Mouse (Mus musculus): ENCODE measurements around the gene Gimap1. TPM values are rescaled to one million over a fixed set of nuclear protein-coding genes. Genes with fewer than 3 reads are reported as not detected.

Gene Gimap1
- polyA plus RNA-seq, 1 experiment, result 98.1 TPM

GRCm38 (mm10) chr6:48737053-48737452 lies 1.8 kb upstream of the Gimap1 start:
- H3K27me3 ChIP-seq (ENCODE audit: control insufficient read depth, insufficient read depth, low read length), result no peaks in the 10 kb centered on the region
- H3K4me3 ChIP-seq (ENCODE audit: control insufficient read depth, insufficient read depth, low read length), result no peak overlapping the region
- H3K27ac ChIP-seq (ENCODE audit: control insufficient read depth, insufficient read depth, low read length), result peak overlapping the region; percentile 93
- H3K36me3 ChIP-seq (ENCODE audit: control insufficient read depth, insufficient read depth, low read length), result peaks cover 2% of the 10 kb centered on the region
- 4% methylated on average over 2 of the region's 2 CpGs for WGBS
- H3K4me1 ChIP-seq (replicated peaks; ENCODE audit: control insufficient read depth, insufficient read depth, low read length), result peaks cover 28% of the 10 kb centered on the region
- no peak for TF ChIP-seq POLR2A (IDR thresholded peaks at IDR 0.05; ENCODE audit: control insufficient read depth, extremely low read depth, insufficient read depth, low read length, poor library complexity)
- no peak for TF ChIP-seq CTCF (IDR thresholded peaks at IDR 0.05; ENCODE audit: borderline replicate concordance, control insufficient read depth, extremely low read depth, insufficient read depth, low read length, poor library complexity)
- no peak for DNase-seq

DNA sequence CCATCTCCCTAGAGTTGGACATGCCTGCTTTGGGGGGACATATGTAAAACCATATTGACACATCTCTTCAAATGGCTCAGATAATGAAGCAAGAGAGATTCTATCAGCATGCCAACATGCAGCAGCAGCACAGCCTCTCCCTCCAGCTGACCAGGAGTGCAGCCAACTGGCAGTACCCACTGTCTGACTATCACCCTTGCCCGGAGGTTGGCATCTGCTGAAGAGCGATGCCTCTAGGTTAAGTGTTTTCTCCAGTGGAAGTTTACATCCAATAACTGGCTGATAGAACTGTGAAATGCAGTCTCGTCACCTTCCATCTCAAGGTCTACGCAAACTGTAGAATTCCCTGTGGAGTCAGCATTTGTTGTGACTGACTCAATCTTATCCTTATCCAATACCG lies 1.2 kb upstream of the Gimap1 start:
- TF ChIP-seq CTCF (IDR thresholded peaks at IDR 0.05; ENCODE audit: borderline replicate concordance, control insufficient read depth, extremely low read depth, insufficient read depth, low read length, poor library complexity) (no peak), POLR2A (IDR thresholded peaks at IDR 0.05; ENCODE audit: control insufficient read depth, extremely low read depth, insufficient read depth, low read length, poor library complexity) (no peak)
- peaks cover 34% of the 10 kb centered on the region for H3K4me1 ChIP-seq (replicated peaks; ENCODE audit: control insufficient read depth, insufficient read depth, low read length)
- peak overlapping the region; percentile 93 for H3K27ac ChIP-seq (ENCODE audit: control insufficient read depth, insufficient read depth, low read length)
- peak overlapping the region; percentile 45 for H3K4me3 ChIP-seq (ENCODE audit: control insufficient read depth, insufficient read depth, low read length)
- no peak for DNase-seq
- H3K27me3 ChIP-seq (ENCODE audit: control insufficient read depth, insufficient read depth, low read length), result no peaks in the 10 kb centered on the region
- H3K36me3 ChIP-seq (ENCODE audit: control insufficient read depth, insufficient read depth, low read length), result peaks cover 9% of the 10 kb centered on the region
- WGBS, result 80% methylated on average over 5 of the region's 5 CpGs

- no peaks in the 10 kb centered on the region for H3K27me3 ChIP-seq (ENCODE audit: control insufficient read depth, insufficient read depth, low read length)
- no peak for DNase-seq
- H3K4me3 ChIP-seq (ENCODE audit: control insufficient read depth, insufficient read depth, low read length), result peak overlapping the region; percentile 48
- peaks cover 14% of the 10 kb centered on the region for H3K36me3 ChIP-seq (ENCODE audit: control insufficient read depth, insufficient read depth, low read length)
- WGBS, result 9% methylated on average over 3 of the region's 3 CpGs
- peak overlapping the region; percentile 99 for H3K27ac ChIP-seq (ENCODE audit: control insufficient read depth, insufficient read depth, low read length)
- TF ChIP-seq CTCF (IDR thresholded peaks at IDR 0.05; ENCODE audit: borderline replicate concordance, control insufficient read depth, extremely low read depth, insufficient read depth, low read length, poor library complexity) (no peak), POLR2A (IDR thresholded peaks at IDR 0.05; ENCODE audit: control insufficient read depth, extremely low read depth, insufficient read depth, low read length, poor library complexity) (no peak)
- H3K4me1 ChIP-seq (replicated peaks; ENCODE audit: control insufficient read depth, insufficient read depth, low read length), result peaks cover 38% of the 10 kb centered on the region
These were observed 864 bp downstream of the Gimap1 start for GRCm38 (mm10) chr6:48739780-48740055.

DNA sequence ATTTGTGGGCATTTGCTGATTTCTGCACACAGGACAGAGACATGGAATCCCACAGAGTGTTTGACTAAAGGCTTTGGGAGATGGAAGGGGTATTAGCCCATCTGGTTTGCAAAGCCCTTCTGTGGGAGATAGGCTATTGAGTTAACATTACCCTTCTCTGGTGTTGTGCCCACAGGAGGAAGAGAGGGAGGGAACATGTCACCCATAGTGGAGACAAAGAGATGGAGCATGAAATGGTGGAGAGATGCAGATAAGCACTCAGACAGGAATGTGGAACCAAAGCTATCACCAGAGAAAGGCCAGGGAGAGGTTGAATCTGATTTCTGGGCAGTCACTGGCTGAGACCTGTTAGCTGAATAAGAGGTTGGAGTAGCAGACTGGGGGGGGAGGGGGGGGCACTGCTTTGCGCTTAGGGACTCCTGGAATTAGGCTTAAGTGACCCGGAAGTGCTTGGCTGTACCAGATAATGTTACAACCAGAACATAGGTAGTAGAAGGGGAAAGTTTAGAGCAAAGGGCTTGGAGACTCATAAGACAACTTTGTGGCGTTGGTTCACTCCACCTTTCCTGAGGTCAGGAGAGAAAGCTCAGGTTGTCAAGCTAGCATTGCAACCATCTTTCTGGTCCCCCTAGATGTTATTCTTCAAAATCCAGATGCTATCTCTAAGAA lies 1.8 kb downstream of the Gimap1 start:
- no peak for DNase-seq
- WGBS, result 4% methylated on average over 3 of the region's 3 CpGs

GRCm38 (mm10) chr6:48741273-48741672 lies 2.4 kb downstream of the Gimap1 start:
- Histone ChIP-seq H3K36me3 (ENCODE audit: control insufficient read depth, insufficient read depth, low read length) (peaks cover 14% of the 10 kb centered on the region), H3K4me3 (ENCODE audit: control insufficient read depth, insufficient read depth, low read length) (peak overlapping the region; percentile 98), H3K4me1 (replicated peaks; ENCODE audit: control insufficient read depth, insufficient read depth, low read length) (peaks cover 40% of the 10 kb centered on the region), H3K27ac (ENCODE audit: control insufficient read depth, insufficient read depth, low read length) (peak overlapping the region; percentile 99), H3K27me3 (ENCODE audit: control insufficient read depth, insufficient read depth, low read length) (no peaks in the 10 kb centered on the region)
- peak; percentile 62 for DNase-seq
- TF ChIP-seq POLR2A (IDR thresholded peaks at IDR 0.05; ENCODE audit: control insufficient read depth, extremely low read depth, insufficient read depth, low read length, poor library complexity) (no peak), CTCF (IDR thresholded peaks at IDR 0.05; ENCODE audit: borderline replicate concordance, control insufficient read depth, extremely low read depth, insufficient read depth, low read length, poor library complexity) (no peak)
- 4% methylated on average over 3 of the region's 3 CpGs for WGBS

More for the DNA sequence above, 1.8 kb downstream of the Gimap1 start:
- Histone ChIP-seq H3K27me3 (ENCODE audit: control insufficient read depth, insufficient read depth, low read length) (no peaks in the 10 kb centered on the region), H3K4me3 (ENCODE audit: control insufficient read depth, insufficient read depth, low read length) (peak overlapping the region; percentile 98), H3K36me3 (ENCODE audit: control insufficient read depth, insufficient read depth, low read length) (peaks cover 14% of the 10 kb centered on the region), H3K4me1 (replicated peaks; ENCODE audit: control insufficient read depth, insufficient read depth, low read length) (peaks cover 40% of the 10 kb centered on the region), H3K27ac (ENCODE audit: control insufficient read depth, insufficient read depth, low read length) (peak overlapping the region; percentile 99)
- TF ChIP-seq POLR2A (IDR thresholded peaks at IDR 0.05; ENCODE audit: control insufficient read depth, extremely low read depth, insufficient read depth, low read length, poor library complexity) (no peak), CTCF (IDR thresholded peaks at IDR 0.05; ENCODE audit: borderline replicate concordance, control insufficient read depth, extremely low read depth, insufficient read depth, low read length, poor library complexity) (no peak)

DNA sequence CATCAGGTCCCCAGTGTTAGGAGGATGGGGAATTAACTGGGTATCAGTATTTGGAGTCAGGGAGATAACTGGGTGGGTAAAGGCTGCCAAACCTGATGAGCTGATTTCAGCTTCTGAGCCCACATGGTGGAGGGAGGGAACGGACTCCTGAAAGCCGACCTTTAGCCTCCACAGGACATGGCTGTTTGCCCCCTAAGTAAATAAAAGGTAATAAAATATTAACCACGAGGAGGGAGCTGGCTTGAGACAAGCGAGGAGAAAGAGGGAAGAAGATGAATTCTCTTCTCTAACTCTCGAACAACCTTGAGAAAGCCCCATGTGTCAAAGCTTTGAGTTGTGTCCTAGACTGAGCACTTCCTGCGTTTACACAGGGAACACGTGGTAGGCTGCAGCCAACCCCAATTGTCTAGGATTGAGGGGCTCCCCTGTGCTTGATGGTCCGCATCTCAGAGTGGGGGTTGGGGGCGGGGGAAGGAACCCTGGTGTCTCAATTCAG lies 2.9 kb downstream of the Gimap1 start:
- Histone ChIP-seq H3K27ac (ENCODE audit: control insufficient read depth, insufficient read depth, low read length) (peak overlapping the region; percentile 99), H3K36me3 (ENCODE audit: control insufficient read depth, insufficient read depth, low read length) (peaks cover 14% of the 10 kb centered on the region), H3K27me3 (ENCODE audit: control insufficient read depth, insufficient read depth, low read length) (no peaks in the 10 kb centered on the region), H3K4me3 (ENCODE audit: control insufficient read depth, insufficient read depth, low read length) (peak overlapping the region; percentile 98), H3K4me1 (replicated peaks; ENCODE audit: control insufficient read depth, insufficient read depth, low read length) (peaks cover 40% of the 10 kb centered on the region)
- no peak for DNase-seq
- 47% methylated on average over 9 of the region's 9 CpGs for WGBS
- no peak for TF ChIP-seq CTCF (IDR thresholded peaks at IDR 0.05; ENCODE audit: borderline replicate concordance, control insufficient read depth, extremely low read depth, insufficient read depth, low read length, poor library complexity)
- no peak for TF ChIP-seq POLR2A (IDR thresholded peaks at IDR 0.05; ENCODE audit: control insufficient read depth, extremely low read depth, insufficient read depth, low read length, poor library complexity)
